Mouse (Mus musculus) CH12.LX (cell line): ENCODE measurements around the gene Dmac2. TPM values are rescaled to one million over a fixed set of nuclear protein-coding genes. Genes with fewer than 3 reads are reported as not detected.

Experiments used
- DNase-seq: peaks from one replicate; pipeline ENCODE4 v3.0.0-alpha.2; 2013; ENCODE audit errors: extremely low read depth
- H3K27ac ChIP-seq: 2 replicates; pipeline ENCODE4 v1.5.1; 2012; ENCODE audit warnings: low read depth, mild to moderate bottlenecking, control low read depth, moderate library complexity; ENCODE audit not compliant: insufficient read depth
- H3K27me3 ChIP-seq: replicated peaks from 2 replicates; pipeline ENCODE3; 2012; ENCODE audit warnings: inconsistent platforms
- H3K36me3 ChIP-seq, 2 experiments: replicated peaks in 1 of 2; 2 replicates each; pipeline versions ENCODE3 to v1.6.1; 2012; ENCODE audit warnings: inconsistent platforms in 1 of 2, low read length in 1 of 2, mild to moderate bottlenecking in 1 of 2, mixed read lengths in 1 of 2, moderate library complexity in 1 of 2; ENCODE audit not compliant: control insufficient read depth in 1 of 2, insufficient read depth in 1 of 2
- H3K4me1 ChIP-seq, 2 experiments: 2 replicates each; pipeline ENCODE4 v1.6.1; 2012; ENCODE audit warnings: inconsistent platforms in 1 of 2, moderate library complexity in 1 of 2; ENCODE audit not compliant: insufficient read depth in 2 of 2, control insufficient read depth in 1 of 2
- H3K4me2 ChIP-seq: 2 replicates; pipeline ENCODE4 v1.6.1; 2012; ENCODE audit warnings: low read depth, mild to moderate bottlenecking, control low read depth; ENCODE audit not compliant: poor library complexity, insufficient read depth, severe bottlenecking
- H3K4me3 ChIP-seq, 3 experiments: fragments of 150-350 bp in 1 of 3; sonication (generic) in 1 of 3; replicated peaks in 1 of 3; 2 replicates each; pipeline versions ENCODE3 to v1.5.1; 2011 to 2012; ENCODE audit warnings: low read depth in 2 of 3, low read length in 2 of 3, mild to moderate bottlenecking in 2 of 3, moderate library complexity in 2 of 3, control low read depth in 1 of 3, improper control_type of control experiment in 1 of 3, inconsistent platforms in 1 of 3, mixed read lengths in 1 of 3; ENCODE audit not compliant: poor library complexity in 1 of 3
- H3K79me2 ChIP-seq: replicated peaks from 2 replicates; pipeline ENCODE4 v1.6.1; 2012; ENCODE audit warnings: mild to moderate bottlenecking, moderate library complexity; ENCODE audit not compliant: control insufficient read depth, poor library complexity, insufficient read depth, severe bottlenecking; ENCODE audit errors: extremely low read depth
- H3K9ac ChIP-seq: 2 replicates; pipeline ENCODE4 v1.6.1; 2012; ENCODE audit warnings: low read depth, mild to moderate bottlenecking, control low read depth, moderate library complexity; ENCODE audit not compliant: insufficient read depth
- H3K9me3 ChIP-seq: replicated peaks from 2 replicates; pipeline ENCODE3; 2012; ENCODE audit warnings: low read length, inconsistent platforms, mixed read lengths
- BHLHE40 ChIP-seq: IDR thresholded peaks from 2 replicates; pipeline ENCODE4 v1.6.1; 2011; ENCODE audit warnings: mild to moderate bottlenecking, low read depth, low read length, improper control_type of control experiment
- CHD2 ChIP-seq: IDR thresholded peaks from 2 replicates; pipeline ENCODE4 v1.6.1; 2011; ENCODE audit warnings: low read length, improper control_type of control experiment
- CTCF ChIP-seq, 2 experiments: IDR thresholded peaks in 1 of 2; conservative IDR thresholded peaks in 1 of 2; 2 replicates each; pipeline ENCODE4 v1.5.1; 2011 to 2012; ENCODE audit warnings: low read depth in 2 of 2, low read length in 2 of 2, improper control_type of control experiment in 1 of 2, inconsistent platforms in 1 of 2, mild to moderate bottlenecking in 1 of 2, moderate library complexity in 1 of 2
- EP300 ChIP-seq: IDR thresholded peaks from 2 replicates; pipeline ENCODE4 v1.6.1; 2011; ENCODE audit warnings: low read length, improper control_type of control experiment
- ETS1 ChIP-seq: conservative IDR thresholded peaks from 2 replicates; pipeline ENCODE4 v1.6.1; 2012; ENCODE audit warnings: low read depth, mild to moderate bottlenecking, inconsistent platforms, low read length, improper control_type of control experiment, moderate library complexity
- GABPA ChIP-seq: IDR thresholded peaks from 2 replicates; pipeline ENCODE4 v1.6.1; 2012; ENCODE audit warnings: low read depth, low read length, improper control_type of control experiment, inconsistent platforms; ENCODE audit not compliant: insufficient replicate concordance
- HCFC1 ChIP-seq: IDR thresholded peaks from 2 replicates; pipeline ENCODE4 v1.6.1; 2012; ENCODE audit warnings: low read depth, mild to moderate bottlenecking, inconsistent platforms, low read length, improper control_type of control experiment
- IRF4 ChIP-seq: IDR thresholded peaks from 2 replicates; pipeline ENCODE4 v1.6.1; 2014; ENCODE audit warnings: low read depth, mild to moderate bottlenecking, inconsistent platforms, low read length, improper control_type of control experiment
- JUN ChIP-seq: IDR thresholded peaks from 2 replicates; pipeline ENCODE4 v1.6.1; 2011; ENCODE audit warnings: low read depth, mild to moderate bottlenecking, low read length, improper control_type of control experiment, moderate library complexity; ENCODE audit not compliant: insufficient read depth
- JUND ChIP-seq: conservative IDR thresholded peaks from 2 replicates; pipeline ENCODE4 v1.6.1; 2011; ENCODE audit warnings: low read depth, low read length, improper control_type of control experiment
- KAT2A ChIP-seq: IDR thresholded peaks from 2 replicates; pipeline ENCODE4 v1.6.1; 2012; ENCODE audit warnings: low read length, improper control_type of control experiment, inconsistent platforms; ENCODE audit not compliant: insufficient replicate concordance
- MAFK ChIP-seq: IDR thresholded peaks from 2 replicates; pipeline ENCODE4 v1.6.1; 2011; ENCODE audit warnings: low read length, improper control_type of control experiment; ENCODE audit not compliant: insufficient replicate concordance
- MAX ChIP-seq: IDR thresholded peaks from 2 replicates; pipeline ENCODE4 v1.6.1; 2011; ENCODE audit warnings: low read length, improper control_type of control experiment
- MAZ ChIP-seq: IDR thresholded peaks from 2 replicates; pipeline ENCODE4 v1.6.1; 2012; ENCODE audit warnings: low read depth, mild to moderate bottlenecking, inconsistent platforms, low read length, improper control_type of control experiment, moderate library complexity
- MEF2A ChIP-seq: IDR thresholded peaks from 2 replicates; pipeline ENCODE4 v1.6.1; 2014; ENCODE audit warnings: low read depth, mild to moderate bottlenecking, inconsistent platforms, low read length, improper control_type of control experiment, borderline replicate concordance
- MXI1 ChIP-seq: IDR thresholded peaks from 2 replicates; pipeline ENCODE4 v1.6.1; 2011; ENCODE audit warnings: mild to moderate bottlenecking, low read depth, low read length, improper control_type of control experiment
- MYC ChIP-seq: IDR thresholded peaks from 2 replicates; pipeline ENCODE4 v1.6.1; 2011; ENCODE audit warnings: low read depth, mild to moderate bottlenecking, improper control_type of control experiment, low read length
- NELFE ChIP-seq: IDR thresholded peaks from 2 replicates; pipeline ENCODE4 v1.6.1; 2011; ENCODE audit warnings: low read depth, low read length, improper control_type of control experiment
- NRF1 ChIP-seq: IDR thresholded peaks from 2 replicates; pipeline ENCODE4 v1.6.1; 2014; ENCODE audit warnings: low read depth, mild to moderate bottlenecking, inconsistent platforms, low read length, improper control_type of control experiment, moderate library complexity
- RAD21 ChIP-seq: IDR thresholded peaks from 2 replicates; pipeline ENCODE4 v1.6.1; 2011; ENCODE audit warnings: low read depth, mild to moderate bottlenecking, low read length, improper control_type of control experiment, moderate library complexity
- RCOR1 ChIP-seq: conservative IDR thresholded peaks from 2 replicates; pipeline ENCODE4 v1.6.1; 2012; ENCODE audit warnings: low read depth, mild to moderate bottlenecking, inconsistent platforms, low read length, improper control_type of control experiment
- SIN3A ChIP-seq: IDR thresholded peaks from 2 replicates; pipeline ENCODE4 v1.6.1; 2012; ENCODE audit warnings: low read length, improper control_type of control experiment, inconsistent platforms
- SMC3 ChIP-seq: IDR thresholded peaks from 2 replicates; pipeline ENCODE4 v1.6.1; 2011; ENCODE audit warnings: low read depth, low read length, improper control_type of control experiment
- TBP ChIP-seq: conservative IDR thresholded peaks from 2 replicates; pipeline ENCODE4 v1.6.1; 2011; ENCODE audit warnings: low read depth, low read length, improper control_type of control experiment
- TCF12 ChIP-seq: IDR thresholded peaks from 2 replicates; pipeline ENCODE4 v1.6.1; 2014; ENCODE audit warnings: low read depth, mild to moderate bottlenecking, inconsistent platforms, low read length, improper control_type of control experiment
- UBTF ChIP-seq: IDR thresholded peaks from 2 replicates; pipeline ENCODE4 v1.6.1; 2012; ENCODE audit warnings: low read depth, mild to moderate bottlenecking, inconsistent platforms, low read length, improper control_type of control experiment, moderate library complexity
- ZC3H11A ChIP-seq: IDR thresholded peaks from 2 replicates; pipeline ENCODE4 v1.6.1; 2012; ENCODE audit warnings: low read depth, mild to moderate bottlenecking, inconsistent platforms, low read length, improper control_type of control experiment
- ZNF384 ChIP-seq: IDR thresholded peaks from 2 replicates; pipeline ENCODE4 v1.6.1; 2012; ENCODE audit warnings: low read depth, low read length, improper control_type of control experiment, inconsistent platforms
- dilution Hi-C: fragments of 300-500 bp; cut with MboI; formaldehyde crosslinking; loops from 2 replicates; pipeline ENCODE4 v1.14.3; 2020; ENCODE audit warnings: low sequenced_read_pairs; ENCODE audit not compliant: extremely low pct_unique_long_range_greater_than_20kb, extremely low pct_ligation_motif_present
- in situ Hi-C: fragments of 300-500 bp; cut with MboI; formaldehyde crosslinking; loops from 3 replicates; pipeline ENCODE4 v1.14.3; 2019; ENCODE audit warnings: low sequenced_read_pairs, low pct_ligation_motif_present, low pct_unique_long_range_greater_than_20kb, mixed read lengths
- polyA plus RNA-seq: library from polyadenylated mRNA; unstranded; fragments of >175 nt; gene quantifications from 2 replicates; pipeline ENCODE4 v1.2.1, GENCODE M21; 2012; ENCODE audit warnings: low read depth; ENCODE audit not compliant: insufficient read length
- total RNA-seq, 2 experiments: library from RNA; depleted of rRNA; stranded (reverse); fragments of 300-350 nt in 1 of 2; fragments of >200 nt in 1 of 2; gene quantifications; 2 replicates each; pipeline ENCODE4 v1.2.3; 2012 to 2014

Gene Dmac2
- total and polyA plus RNA-seq, 3 experiments: 18.7 to 35.0 (median 19.8) TPM

- no peaks in the 10 kb centered on the region for H3K9me3 ChIP-seq
- H3K79me2 ChIP-seq: no peaks in the 10 kb centered on the region
- no peak overlapping the region; the same call in 1 of the 2 replicates for H3K4me2 ChIP-seq
- DNase-seq: peak; percentile 96
- H3K36me3 ChIP-seq: peaks cover 0 to 3% of the 10 kb centered on the region in 2 experiments
- no peaks in the 10 kb centered on the region for H3K27me3 ChIP-seq
- dilution Hi-C loops: no loop called here
- in situ Hi-C loops: no loop called here
- peaks cover 17 to 54% of the 10 kb centered on the region in 2 experiments for H3K4me1 ChIP-seq
- no peak overlapping the region for H3K4me3 ChIP-seq
- no peak overlapping the region for H3K9ac ChIP-seq
- TF ChIP-seq CHD2: no peak
- TF ChIP-seq ETS1: peak; percentile 82
- TF ChIP-seq KAT2A: no peak
- TF ChIP-seq MAX: peak; percentile 45; the same call in 1 of the 2 replicates
- TF ChIP-seq MAFK: peak; percentile 87
- TF ChIP-seq MEF2A: peak; percentile 78
- TF ChIP-seq BHLHE40: peak; percentile 86
- TF ChIP-seq MYC: peak; percentile 59; the same call in 1 of the 2 replicates
- peak in 1 of 2 experiments; percentile 95; a peak in 2 of 4 replicates for TF ChIP-seq CTCF (conservative IDR thresholded peaks at IDR 0.05 in 1 of 2, IDR thresholded peaks at IDR 0.05 in 1 of 2; ENCODE audit: low read depth in 2 of 2, low read length in 2 of 2)
- peak; percentile 86 for TF ChIP-seq JUND
- TF ChIP-seq ZNF384: peak; percentile 52
- TF ChIP-seq EP300: peak; percentile 95
- peak; percentile 80; the same call in 1 of the 2 replicates for TF ChIP-seq UBTF
- peak; percentile 38 for TF ChIP-seq HCFC1
- TF ChIP-seq MXI1: no peak
- no peak for TF ChIP-seq ZC3H11A
- no peak for TF ChIP-seq GABPA
- peak; percentile 75; the same call in 1 of the 2 replicates for TF ChIP-seq TBP
- TF ChIP-seq TCF12: peak; percentile 94
- no peak for TF ChIP-seq MAZ
- TF ChIP-seq SMC3: peak; percentile 80
- peak; percentile 69 for TF ChIP-seq JUN
- TF ChIP-seq IRF4: peak; percentile 97
- peak; percentile 27; the same call in 1 of the 2 replicates for TF ChIP-seq NRF1
- TF ChIP-seq RCOR1: peak; percentile 77; the same call in 1 of the 2 replicates
- TF ChIP-seq NELFE: 0 out of 2 replicates have a peak, but pooled peaks have one; percentile 21
- peak; percentile 91 for TF ChIP-seq RAD21
- peak; percentile 68; the same call in 1 of the 2 replicates for TF ChIP-seq SIN3A
- H3K27ac ChIP-seq: no peak overlapping the region
Observed at GRCm38 (mm10) chr7:25647574-25648123, 28.4 kb downstream of the Dmac2 start.
